In the genomic region with DNA sequence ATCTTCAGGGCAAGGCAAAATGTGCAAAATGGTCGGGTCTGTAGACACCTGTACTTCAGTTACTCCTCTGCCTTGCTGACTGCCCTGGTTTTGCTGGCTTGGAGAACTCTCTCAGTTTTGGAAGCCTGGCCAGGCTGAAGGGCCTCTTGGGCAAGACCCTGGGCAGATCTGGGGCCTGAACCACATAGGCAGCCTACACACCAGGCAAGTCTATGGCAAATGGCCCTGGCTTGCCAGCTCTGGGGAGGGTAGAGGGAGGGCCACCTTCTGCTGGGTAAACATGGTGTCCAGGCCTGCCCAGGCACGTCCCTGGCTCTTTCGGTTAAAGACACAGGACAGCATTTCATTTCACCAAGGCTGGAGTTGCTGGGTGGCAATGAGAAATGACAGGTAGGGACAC, we compare ENCODE assay signal across 8 mouse cellular contexts. TPM values are rescaled to one million over a fixed set of nuclear protein-coding genes. Genes with fewer than 3 reads are reported as not detected.
DNase-seq lines count a peak whose midpoint lies in the region; ATAC-seq and TF ChIP-seq lines count a peak whose summit lies in the region.

No protein-coding gene starts in this region.

- H3K9me3 ChIP-seq in liver, embryonic 11.5 days (ENCODE audit: control insufficient read depth, low read length), result no peaks in the 10 kb centered on the region
- H3K9me3 ChIP-seq in heart, postnatal 0 days (replicated peaks; ENCODE audit: control insufficient read depth, low read length), result no peaks in the 10 kb centered on the region
- no peaks in the 10 kb centered on the region for H3K9me3 ChIP-seq in stomach, embryonic 16.5 days (replicated peaks; ENCODE audit: control insufficient read depth, low read length)

- H3K27ac ChIP-seq in liver, adult 2 months (replicated peaks; ENCODE audit: insufficient read depth, low read depth, low read length), result peak overlapping the region; percentile 77
- no peak overlapping the region for H3K27ac ChIP-seq in liver, embryonic 11.5 days (ENCODE audit: low read depth, low read length)
- peak overlapping the region; percentile 87 for H3K27ac ChIP-seq in heart, postnatal 0 days (ENCODE audit: low read depth)
- peak overlapping the region; percentile 87 for H3K27ac ChIP-seq in stomach, embryonic 16.5 days (ENCODE audit: low read length)

- 37% methylated on average over 3 of the region's 3 CpGs for WGBS in liver, adult 2 months
- WGBS in liver, embryonic 11.5 days, result 65% methylated on average over 3 of the region's 3 CpGs
- WGBS in heart, postnatal 0 days, result 71% methylated on average over 3 of the region's 3 CpGs
- 47% methylated on average over 3 of the region's 3 CpGs for WGBS in stomach, embryonic 16.5 days

- peak; percentile 77 for DNase-seq in adrenal gland, postnatal 10 days
- DNase-seq in adrenal gland, adult 18-20 months (ENCODE audit: low spot score in 2 of 2), result no peak
- DNase-seq in liver, adult 2 months (ENCODE audit: extremely low read depth, low read depth, low spot score), result peak; percentile 93
- DNase-seq in liver, embryonic 11.5 days (ENCODE audit: low spot score), result no peak
- DNase-seq in heart, postnatal 0 days (ENCODE audit: low spot score), result no peak
- DNase-seq in MN1 (ENCODE audit: low spot score), result no peak
- no peak for DNase-seq in right cerebral cortex, postnatal 25 days

- no peaks in the 10 kb centered on the region for H3K36me3 ChIP-seq in liver, adult 2 months (ENCODE audit: control insufficient read depth, insufficient read depth, low read length)
- H3K36me3 ChIP-seq in liver, embryonic 11.5 days (ENCODE audit: control insufficient read depth, insufficient read depth, low read length), result no peaks in the 10 kb centered on the region; the same call in 1 of the 2 replicates
- H3K36me3 ChIP-seq in heart, postnatal 0 days (replicated peaks; ENCODE audit: control insufficient read depth, insufficient read depth, low read length), result no peaks in the 10 kb centered on the region
- H3K36me3 ChIP-seq in stomach, embryonic 16.5 days (ENCODE audit: control insufficient read depth, insufficient read depth, low read length), result no peaks in the 10 kb centered on the region

- no peak overlapping the region for H3K4me3 ChIP-seq in liver, adult 2 months (ENCODE audit: insufficient read depth, low read depth, low read length)
- no peak overlapping the region for H3K4me3 ChIP-seq in liver, embryonic 11.5 days (ENCODE audit: low read depth, low read length)
- H3K4me3 ChIP-seq in heart, postnatal 0 days (ENCODE audit: low read depth, low read length), result no peak overlapping the region
- no peak overlapping the region for H3K4me3 ChIP-seq in stomach, embryonic 16.5 days (replicated peaks; ENCODE audit: low read length)

- no peak for TF ChIP-seq CTCF in liver, adult 2 months (IDR thresholded peaks at IDR 0.05; ENCODE audit: low read depth, low read length)
- no peak for TF ChIP-seq CTCF in heart, postnatal 0 days (IDR thresholded peaks at IDR 0.05; ENCODE audit: low read depth)

- no peak overlapping the region for H3K4me2 ChIP-seq in liver, embryonic 11.5 days
- H3K4me2 ChIP-seq in heart, postnatal 0 days (ENCODE audit: low read depth, low read length), result no peak overlapping the region
- H3K4me2 ChIP-seq in stomach, embryonic 16.5 days (ENCODE audit: low read depth, low read length), result no peak overlapping the region; the same call in 1 of the 2 replicates

- no peaks in the 10 kb centered on the region for H3K27me3 ChIP-seq in liver, adult 2 months (ENCODE audit: control insufficient read depth, insufficient read depth, low read length)
- H3K27me3 ChIP-seq in liver, embryonic 11.5 days (replicated peaks; ENCODE audit: control insufficient read depth, insufficient read depth, low read length), result no peaks in the 10 kb centered on the region
- no peaks in the 10 kb centered on the region for H3K27me3 ChIP-seq in heart, postnatal 0 days (ENCODE audit: control insufficient read depth, insufficient read depth, low read length)
- H3K27me3 ChIP-seq in stomach, embryonic 16.5 days (ENCODE audit: control insufficient read depth, insufficient read depth, low read length), result no peaks in the 10 kb centered on the region

- no peak for TF ChIP-seq POLR2A in liver, adult 2 months (IDR thresholded peaks at IDR 0.05; ENCODE audit: extremely low read depth, insufficient read depth, low read length)

- no peak for ATAC-seq in liver, embryonic 11.5 days (replicated peaks; ENCODE audit: low FRiP score)
- no peak for ATAC-seq in heart, postnatal 0 days (ENCODE audit: insufficient read depth, low read depth)
- ATAC-seq in stomach, embryonic 16.5 days (ENCODE audit: insufficient read depth, low FRiP score), result no peak

- peaks cover 84% of the 10 kb centered on the region for H3K4me1 ChIP-seq in liver, adult 2 months (ENCODE audit: control insufficient read depth, insufficient read depth, low read length)
- peaks cover 91% of the 10 kb centered on the region for H3K4me1 ChIP-seq in liver, embryonic 11.5 days (replicated peaks; ENCODE audit: control insufficient read depth, insufficient read depth, low read length)
- H3K4me1 ChIP-seq in heart, postnatal 0 days (ENCODE audit: control insufficient read depth, insufficient read depth), result peaks cover 97% of the 10 kb centered on the region
- peaks cover 94% of the 10 kb centered on the region for H3K4me1 ChIP-seq in stomach, embryonic 16.5 days (ENCODE audit: control insufficient read depth, insufficient read depth, low read length)

- peak overlapping the region; percentile 37 for H3K9ac ChIP-seq in liver, adult 2 months (ENCODE audit: low read depth, low read length)
- no peak overlapping the region for H3K9ac ChIP-seq in liver, embryonic 11.5 days (ENCODE audit: low read depth, low read length)
- H3K9ac ChIP-seq in heart, postnatal 0 days (replicated peaks; ENCODE audit: low read depth, low read length), result no peak overlapping the region
- H3K9ac ChIP-seq in stomach, embryonic 16.5 days (ENCODE audit: low read length), result peak overlapping the region; percentile 47; the same call in 1 of the 2 replicates

- peaks cover 72% of the 10 kb centered on the region for H3K79me2 ChIP-seq in liver, adult 2 months (ENCODE audit: control insufficient read depth, insufficient read depth, low read length)

- no peak for TF ChIP-seq EP300 in heart, postnatal 0 days (IDR thresholded peaks at IDR 0.05; ENCODE audit: low read depth)

RNA-seq across cellular contexts. Expression of a gene that starts 17.5 kb away (rescaled TPM):
- 10 to 100 TPM; 63.8 to 73.3 TPM for total RNA-seq in adrenal gland, postnatal 10 days (2021)
- 100 to 1,000 TPM in 1 of 2 experiments, 10 to 100 TPM in 1; 89.1 to 116 TPM for total RNA-seq in adrenal gland, adult 18-20 months (2021)
- 5.3 and 10.1 TPM in 2 replicates for total RNA-seq in liver, adult 2 months (2014; rRNA removed)
- 10.2 and 11.0 TPM in 2 replicates for polyA plus RNA-seq in liver, adult 2 months (2012; rRNA removed)
- 27.5 and 31.0 TPM in 2 replicates for polyA plus RNA-seq in liver, embryonic 11.5 days (2014; fragmentation: Nextera tagmentation; extraction: Ambion mirVana)
- 41.0 and 47.8 TPM in 2 replicates for total RNA-seq in heart, postnatal 0 days (2014; rRNA removed; ENCODE audit: low replicate concordance)
- 12.4 and 13.8 TPM in 2 replicates for polyA plus RNA-seq in heart, postnatal 0 days (2015; fragmentation: Nextera tagmentation; extraction: Ambion mirVana)
- polyA plus RNA-seq in stomach, embryonic 16.5 days (2015; fragmentation: Nextera tagmentation; extraction: Ambion mirVana), result 24.0 and 26.3 TPM in 2 replicates

Comparison
In these comparisons a context has a peak if more than half of its experiments do, and no peak if none do; other contexts are left out.
1. DNase-seq: peak in adrenal gland, postnatal 10 days (single experiment) and liver, adult 2 months (single experiment); none in adrenal gland, adult 18-20 months (0 of 2), liver, embryonic 11.5 days (single experiment), heart, postnatal 0 days (single experiment), MN1 (single experiment) and right cerebral cortex, postnatal 25 days (single experiment).
2. H3K9ac ChIP-seq: peak in liver, adult 2 months (single experiment) and stomach, embryonic 16.5 days (single experiment); none in liver, embryonic 11.5 days (single experiment) and heart, postnatal 0 days (single experiment).